Mouse (Mus musculus) midbrain, embryonic 12.5 days (tissue): ENCODE results near the gene Fgfr2. TPM values are rescaled to one million over a fixed set of nuclear protein-coding genes. Genes with fewer than 3 reads are reported as not detected.
A peak's percentile ranks its signal among the peaks of the same experiment; 100 is the strongest.
"Not testable (repeated sequence)": the region's sequence is repeated elsewhere in the genome, so short reads cannot be mapped to it uniquely, and the experiment has no call there.

Experiments used
- ATAC-seq: fragments of 200-750 bp; cut with Nextera tagmentation; 2 replicates; pipeline ENCODE4 v1.8.0; 2017; ENCODE audit warnings: low read depth, moderate TSS enrichment, moderate library complexity; ENCODE audit not compliant: low FRiP score
- H3K27ac ChIP-seq: fragments of 300-500 bp; sonication (generic); replicated peaks from 2 replicates; pipeline ENCODE4 v1.5.1; 2016; ENCODE audit warnings: mild to moderate bottlenecking
- H3K27me3 ChIP-seq: fragments of 300-500 bp; sonication (generic); 2 replicates; pipeline ENCODE4 v1.6.1; 2016; ENCODE audit warnings: mild to moderate bottlenecking
- H3K36me3 ChIP-seq: fragments of 300-500 bp; sonication (generic); 2 replicates; pipeline ENCODE4 v1.6.1; 2016
- H3K4me1 ChIP-seq: fragments of 300-500 bp; sonication (generic); 2 replicates; pipeline ENCODE4 v1.6.1; 2016
- H3K4me2 ChIP-seq: fragments of 300-500 bp; sonication (generic); replicated peaks from 2 replicates; pipeline ENCODE4 v1.6.1; 2016; ENCODE audit warnings: mild to moderate bottlenecking, moderate library complexity
- H3K4me3 ChIP-seq: fragments of 300-500 bp; sonication (generic); 2 replicates; pipeline ENCODE4 v1.5.1; 2016; ENCODE audit warnings: mild to moderate bottlenecking
- H3K9ac ChIP-seq: fragments of 300-500 bp; sonication (generic); replicated peaks from 2 replicates; pipeline ENCODE4 v1.6.1; 2016; ENCODE audit warnings: mild to moderate bottlenecking, moderate library complexity
- H3K9me3 ChIP-seq: fragments of 300-500 bp; sonication (generic); 2 replicates; pipeline ENCODE4 v1.6.1; 2016; ENCODE audit warnings: mild to moderate bottlenecking
- WGBS: fragments of 180-500 bp; shearing (Covaris S2); methylation state at CpG from one replicate; pipeline ENCODE4 v1.1.7; 2016; 5-methylcytosine and 5-hydroxymethylcytosine counted together
- polyA plus RNA-seq: library from polyadenylated mRNA; unstranded; fragments of >200 nt; fragmentation: Nextera tagmentation; extraction: Ambion mirVana; gene quantifications from 2 replicates; pipeline ENCODE4 v1.2.1, GENCODE M21; 2016

The Fgfr2 gene
- polyA plus RNA-seq, 1 experiment from 2014 or later = 96.5 TPM

GRCm38 (mm10) chr7:130435776-130436175 is 2687.4 kb downstream of the Fgfr2 start:
- 93% methylated on average over 5 of the region's 5 CpGs for WGBS

GRCm38 (mm10) chr7:130432141-130432540 is 2691.0 kb downstream of the Fgfr2 start:
- no peak overlapping the region for H3K27ac ChIP-seq
- H3K4me3 ChIP-seq = no peak overlapping the region
- ATAC-seq = no peak
- no peak overlapping the region for H3K4me2 ChIP-seq
- 95% methylated on average over 2 of the region's 2 CpGs for WGBS
- no peak overlapping the region for H3K9ac ChIP-seq
- 0 out of 2 replicates have a peak, but pooled peaks cover 2% of the 10 kb centered on the region for H3K4me1 ChIP-seq
- H3K36me3 ChIP-seq = peaks cover 4% of the 10 kb centered on the region; the same call in 1 of the 2 replicates
- no peaks in the 10 kb centered on the region for H3K9me3 ChIP-seq
- H3K27me3 ChIP-seq = no peaks in the 10 kb centered on the region

More at GRCm38 (mm10) chr7:130435776-130436175, 2687.4 kb downstream of the Fgfr2 start:
- H3K9ac ChIP-seq = no peak overlapping the region
- H3K4me2 ChIP-seq = no peak overlapping the region
- peaks cover 6% of the 10 kb centered on the region for H3K36me3 ChIP-seq
- no peaks in the 10 kb centered on the region for H3K27me3 ChIP-seq
- no peak for ATAC-seq
- H3K27ac ChIP-seq = no peak overlapping the region
- no peaks in the 10 kb centered on the region for H3K9me3 ChIP-seq
- no peak overlapping the region for H3K4me3 ChIP-seq
- 0 out of 2 replicates have a peak, but pooled peaks cover 2% of the 10 kb centered on the region for H3K4me1 ChIP-seq

- no peak for ATAC-seq
- Histone ChIP-seq H3K27ac (0 out of 2 replicates have a peak overlapping the region, but pooled peaks have one; percentile 8), H3K4me3 (no peak overlapping the region), H3K9me3 (no peaks in the 10 kb centered on the region), H3K36me3 (no peaks in the 10 kb centered on the region), H3K4me1 (peaks cover 2% of the 10 kb centered on the region; the same call in 1 of the 2 replicates), H3K9ac (no peak overlapping the region), H3K4me2 (no peak overlapping the region), H3K27me3 (no peaks in the 10 kb centered on the region)
- 10% methylated on average over 5 of the region's 5 CpGs for WGBS
These were observed 2696.6 kb downstream of the Fgfr2 start for GRCm38 (mm10) chr7:130426586-130426985.

GRCm38 (mm10) chr7:130425991-130426390 is 2697.2 kb downstream of the Fgfr2 start:
- ATAC-seq = no peak
- no peak overlapping the region for H3K9ac ChIP-seq
- H3K4me2 ChIP-seq = no peak overlapping the region
- WGBS = 72% methylated on average over 2 of the region's 2 CpGs
- no peaks in the 10 kb centered on the region for H3K36me3 ChIP-seq
- no peak overlapping the region for H3K27ac ChIP-seq
- H3K4me1 ChIP-seq = no peaks in the 10 kb centered on the region; the same call in 1 of the 2 replicates
- no peaks in the 10 kb centered on the region for H3K27me3 ChIP-seq
- no peak overlapping the region for H3K4me3 ChIP-seq
- no peaks in the 10 kb centered on the region for H3K9me3 ChIP-seq

- H3K27me3 ChIP-seq = no peaks in the 10 kb centered on the region
- no peak for ATAC-seq
- no peaks in the 10 kb centered on the region for H3K4me1 ChIP-seq
- H3K27ac ChIP-seq = no peak overlapping the region
- WGBS = 71% methylated on average over 1 of the region's 1 CpGs
- no peaks in the 10 kb centered on the region for H3K36me3 ChIP-seq
- H3K4me3 ChIP-seq = no peak overlapping the region
- H3K9ac ChIP-seq = no peak overlapping the region
- no peak overlapping the region for H3K4me2 ChIP-seq
- no peaks in the 10 kb centered on the region for H3K9me3 ChIP-seq
These were observed 2703.2 kb downstream of the Fgfr2 start for GRCm38 (mm10) chr7:130419961-130420360.

GRCm38 (mm10) chr7:130407622-130408021 is 2715.5 kb downstream of the Fgfr2 start:
- ATAC-seq = no peak
- Histone ChIP-seq H3K4me2 (no peak overlapping the region), H3K9me3 (no peaks in the 10 kb centered on the region), H3K4me1 (no peaks in the 10 kb centered on the region), H3K36me3 (no peaks in the 10 kb centered on the region), H3K9ac (no peak overlapping the region), H3K4me3 (no peak overlapping the region), H3K27me3 (no peaks in the 10 kb centered on the region), H3K27ac (no peak overlapping the region; the same call in 1 of the 2 replicates)
- 88% methylated on average over 10 of the region's 10 CpGs for WGBS

- Histone ChIP-seq H3K9ac (no peak overlapping the region), H3K27ac (no peak overlapping the region), H3K9me3 (no peaks in the 10 kb centered on the region), H3K4me3 (no peak overlapping the region), H3K36me3 (no peaks in the 10 kb centered on the region; the same call in 1 of the 2 replicates), H3K4me2 (no peak overlapping the region), H3K4me1 (no peaks in the 10 kb centered on the region), H3K27me3 (no peaks in the 10 kb centered on the region)
- WGBS = 83% methylated on average over 2 of the region's 2 CpGs
- no peak for ATAC-seq
These were observed 2719.8 kb downstream of the Fgfr2 start for GRCm38 (mm10) chr7:130403346-130403745.

GRCm38 (mm10) chr7:130394697-130395096 is 2728.5 kb downstream of the Fgfr2 start:
- H3K9ac ChIP-seq = no peak overlapping the region
- H3K4me2 ChIP-seq = no peak overlapping the region
- WGBS = 88% methylated on average over 2 of the region's 2 CpGs
- no peak overlapping the region for H3K4me3 ChIP-seq
- peaks cover 20% of the 10 kb centered on the region; the same call in 1 of the 2 replicates for H3K36me3 ChIP-seq
- no peak overlapping the region for H3K27ac ChIP-seq
- no peaks in the 10 kb centered on the region for H3K9me3 ChIP-seq
- H3K27me3 ChIP-seq = no peaks in the 10 kb centered on the region
- ATAC-seq = no peak
- no peaks in the 10 kb centered on the region for H3K4me1 ChIP-seq

GRCm38 (mm10) chr7:130390060-130390459 is 2733.1 kb downstream of the Fgfr2 start:
- not testable (repeated sequence) for H3K4me3 ChIP-seq

GRCm38 (mm10) chr7:130386308-130386707 is 2736.8 kb downstream of the Fgfr2 start:
- peak; percentile 64; the same call in 1 of the 2 replicates for ATAC-seq
- H3K4me2 ChIP-seq = no peak overlapping the region
- peaks cover 43% of the 10 kb centered on the region for H3K27me3 ChIP-seq
- peak overlapping the region; percentile 47; the same call in 1 of the 2 replicates for H3K27ac ChIP-seq
- peaks cover 19% of the 10 kb centered on the region for H3K4me1 ChIP-seq
- WGBS = 25% methylated on average over 3 of the region's 3 CpGs
- H3K36me3 ChIP-seq = peaks cover 3% of the 10 kb centered on the region; the same call in 1 of the 2 replicates
- no peaks in the 10 kb centered on the region; the same call in 1 of the 2 replicates for H3K9me3 ChIP-seq
- no peak overlapping the region for H3K4me3 ChIP-seq
- H3K9ac ChIP-seq = no peak overlapping the region

More at GRCm38 (mm10) chr7:130390060-130390459, 2733.1 kb downstream of the Fgfr2 start:
- not testable (repeated sequence) for H3K9ac ChIP-seq, ATAC-seq, H3K9me3 ChIP-seq, H3K27ac ChIP-seq, H3K4me2 ChIP-seq
- peaks cover 19% of the 10 kb centered on the region for H3K27me3 ChIP-seq
- WGBS = 97% methylated on average over 1 of the region's 1 CpGs
- peaks cover 15% of the 10 kb centered on the region for H3K4me1 ChIP-seq
- H3K36me3 ChIP-seq = peaks cover 20% of the 10 kb centered on the region; the same call in 1 of the 2 replicates

- Histone ChIP-seq H3K4me2 (peak overlapping the region; percentile 9; the same call in 1 of the 2 replicates), H3K9ac (no peak overlapping the region), H3K9me3 (no peaks in the 10 kb centered on the region; the same call in 1 of the 2 replicates), H3K4me3 (no peak overlapping the region), H3K27ac (no peak overlapping the region), H3K27me3 (peaks cover 48% of the 10 kb centered on the region), H3K36me3 (peaks cover 3% of the 10 kb centered on the region; the same call in 1 of the 2 replicates), H3K4me1 (peaks cover 24% of the 10 kb centered on the region)
- WGBS = 38% methylated on average over 8 of the region's 8 CpGs
- peak; percentile 62; the same call in 1 of the 2 replicates for ATAC-seq
These were observed 2737.3 kb downstream of the Fgfr2 start for GRCm38 (mm10) chr7:130385732-130386294.

GRCm38 (mm10) chr7:130382126-130382525 is 2741.0 kb downstream of the Fgfr2 start:
- WGBS = 89% methylated on average over 13 of the region's 13 CpGs

More at GRCm38 (mm10) chr7:130382126-130382525, 2741.0 kb downstream of the Fgfr2 start:
- H3K27me3 ChIP-seq = peaks cover 68% of the 10 kb centered on the region
- H3K9ac ChIP-seq = no peak overlapping the region
- H3K4me2 ChIP-seq = no peak overlapping the region
- H3K4me1 ChIP-seq = peaks cover 25% of the 10 kb centered on the region
- H3K9me3 ChIP-seq = no peaks in the 10 kb centered on the region; the same call in 1 of the 2 replicates
- H3K36me3 ChIP-seq = peaks cover 3% of the 10 kb centered on the region; the same call in 1 of the 2 replicates
- no peak overlapping the region for H3K27ac ChIP-seq
- ATAC-seq = no peak
- H3K4me3 ChIP-seq = no peak overlapping the region
